Mouse (Mus musculus) G1E (cell line): ENCODE results near the gene Arhgap8. TPM values are rescaled to one million over a fixed set of nuclear protein-coding genes. Genes with fewer than 3 reads are reported as not detected.

Source experiments
- ATAC-seq: 2 replicates; pipeline ENCODE4 v1.8.0; 2016; ENCODE audit warnings: mild to moderate bottlenecking; ENCODE audit not compliant: insufficient number of reproducible peaks, poor library complexity, low FRiP score, severe bottlenecking; ENCODE audit errors: extremely low read depth
- DNase-seq: peaks from one replicate; pipeline ENCODE4 v3.0.0; 2012; ENCODE audit warnings: low spot score
- H3K27me3 ChIP-seq: 2 replicates; pipeline ENCODE4 v1.6.1; 2012; ENCODE audit warnings: mild to moderate bottlenecking, low read length, inconsistent platforms; ENCODE audit not compliant: insufficient read depth
- H3K36me3 ChIP-seq: replicated peaks from 2 replicates; pipeline ENCODE3; 2012; ENCODE audit warnings: mild to moderate bottlenecking, inconsistent platforms
- H3K4me1 ChIP-seq: 2 replicates; pipeline ENCODE4 v1.6.1; 2012; ENCODE audit warnings: low read depth, low read length, inconsistent platforms, mixed read lengths; ENCODE audit not compliant: insufficient read depth
- H3K4me3 ChIP-seq: 2 replicates; pipeline ENCODE4 v1.5.1; 2012; ENCODE audit warnings: low read depth, mild to moderate bottlenecking, inconsistent platforms, low read length, moderate library complexity, mixed read lengths
- H3K9me3 ChIP-seq: replicated peaks from 2 replicates; pipeline ENCODE4 v1.6.1; 2012; ENCODE audit warnings: inconsistent platforms
- CTCF ChIP-seq: IDR thresholded peaks from 2 replicates; pipeline ENCODE4 v1.5.1; 2012; ENCODE audit warnings: low read depth, low read length, inconsistent platforms, mixed read lengths
- GATA1 ChIP-seq: IDR thresholded peaks from 2 replicates; pipeline ENCODE4 v1.6.1; 2012; ENCODE audit warnings: borderline replicate concordance, low read length, inconsistent platforms, mixed read lengths
- GATA2 ChIP-seq: IDR thresholded peaks from 2 replicates; pipeline ENCODE4 v1.6.1; 2012; ENCODE audit warnings: low read depth, low read length, inconsistent platforms, borderline replicate concordance
- POLR2AphosphoS5 ChIP-seq: IDR thresholded peaks from 2 replicates; pipeline ENCODE4 v1.6.1; 2012; ENCODE audit warnings: low read depth, low read length, inconsistent platforms; ENCODE audit not compliant: insufficient replicate concordance
- TAL1 ChIP-seq: conservative IDR thresholded peaks from 2 replicates; pipeline ENCODE4 v1.6.1; 2012; ENCODE audit warnings: low read depth, low read length, inconsistent platforms, mixed read lengths
- polyA plus RNA-seq: library from polyadenylated mRNA; stranded (reverse); fragments of >175 nt; gene quantifications from 2 replicates; pipeline ENCODE4 v1.2.3, GENCODE M21; 2012
- total RNA-seq, 2 experiments: library from RNA; stranded (forward) in 1 of 2; stranded (reverse) in 1 of 2; fragments of 200-1000 nt in 1 of 2; fragments of >200 nt in 1 of 2; fragmentation: Nextera tagmentation in 1 of 2; gene quantifications; 2 replicates each; pipeline ENCODE4 v1.2.3; 2014 to 2017

The Arhgap8 gene
- total RNA-seq (2014; fragmentation: Nextera tagmentation) (not detected in 2 replicates), total RNA-seq (2017) (0.06 TPM in 1 of 2 replicates, not detected in the other), polyA plus RNA-seq (not detected in 2 replicates)

- Histone ChIP-seq H3K36me3 (no peaks in the 10 kb centered on the region), H3K4me3 (no peak within 1 kb of the TSS; the same call in 1 of the 2 replicates), H3K9me3 (peaks cover 62% of the 10 kb centered on the region), H3K27me3 (no peaks in the 10 kb centered on the region), H3K4me1 (no peaks in the 10 kb centered on the region)
- ATAC-seq, result no peak
- no peak for DNase-seq
- TF ChIP-seq TAL1, result no peak
- TF ChIP-seq GATA1, result no peak
- TF ChIP-seq GATA2, result no peak
- no peak for TF ChIP-seq POLR2AphosphoS5
- no peak for TF ChIP-seq CTCF
Observed at GRCm38 (mm10) chr15:84719791-84720190, at the start of gene Arhgap8. Gene Arhgap8 (plus strand): TSS chr15:84720052.

DNA sequence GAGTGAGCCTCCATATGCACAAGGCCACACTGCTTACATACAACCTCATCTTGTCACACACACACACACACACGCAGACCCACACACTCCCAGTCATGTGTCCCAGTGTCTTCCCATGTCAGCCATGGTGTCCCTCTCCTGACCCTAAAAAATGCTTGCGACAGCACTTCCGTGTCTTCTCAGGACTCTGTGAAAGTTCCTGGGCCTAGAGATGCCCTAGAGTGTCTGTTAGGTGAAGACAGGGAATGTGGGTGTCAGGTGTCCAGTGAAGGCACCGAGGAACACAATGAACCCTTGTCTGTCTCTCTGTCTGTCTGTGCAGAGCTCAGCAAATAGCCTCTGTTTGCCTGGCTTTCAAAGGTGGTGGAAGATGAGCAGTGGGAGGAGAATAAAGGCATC lies 49.2 kb upstream of the Arhgap8 start:
- DNase-seq (no peak), ATAC-seq (no peak)
- H3K36me3 ChIP-seq, result no peaks in the 10 kb centered on the region
- no peak overlapping the region for H3K4me3 ChIP-seq
- H3K4me1 ChIP-seq, result no peaks in the 10 kb centered on the region
- TF ChIP-seq CTCF, result no peak
- no peak for TF ChIP-seq GATA1
- TF ChIP-seq TAL1, result no peak
- TF ChIP-seq POLR2AphosphoS5, result no peak
- no peak for TF ChIP-seq GATA2
- H3K27me3 ChIP-seq, result no peaks in the 10 kb centered on the region
- H3K9me3 ChIP-seq, result peaks cover 91% of the 10 kb centered on the region

GRCm38 (mm10) chr15:84671401-84672307 lies 48.2 kb upstream of the Arhgap8 start:
- no peak for DNase-seq
- H3K9me3 ChIP-seq, result peaks cover 91% of the 10 kb centered on the region
- no peaks in the 10 kb centered on the region for H3K27me3 ChIP-seq
- TF ChIP-seq POLR2AphosphoS5 (no peak), GATA2 (no peak), TAL1 (no peak), GATA1 (no peak), CTCF (no peak)
- H3K4me3 ChIP-seq, result no peak overlapping the region
- no peak for ATAC-seq
- H3K36me3 ChIP-seq, result no peaks in the 10 kb centered on the region
- H3K4me1 ChIP-seq, result no peaks in the 10 kb centered on the region

DNA sequence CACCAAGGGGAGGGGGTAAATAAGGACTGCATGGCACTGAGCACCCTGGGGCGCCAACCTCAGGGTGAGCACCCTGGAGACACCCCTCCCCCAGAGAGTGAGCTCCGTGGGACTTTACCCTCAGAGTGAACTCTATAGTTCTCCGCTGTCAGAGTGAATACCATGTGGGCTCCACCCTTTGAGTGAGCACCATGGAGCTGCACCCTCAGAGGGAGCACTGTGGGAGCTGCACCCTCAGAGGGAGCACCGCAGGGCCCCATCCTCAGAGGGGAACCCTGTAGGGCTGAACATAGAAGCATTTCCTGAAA lies 47.6 kb upstream of the Arhgap8 start:
- no peak for DNase-seq
- no peak overlapping the region; the same call in 1 of the 2 replicates for H3K4me3 ChIP-seq
- ATAC-seq, result no peak
- H3K9me3 ChIP-seq, result peaks cover 90% of the 10 kb centered on the region
- H3K36me3 ChIP-seq, result no peaks in the 10 kb centered on the region
- no peaks in the 10 kb centered on the region for H3K27me3 ChIP-seq
- H3K4me1 ChIP-seq, result no peaks in the 10 kb centered on the region
- TF ChIP-seq POLR2AphosphoS5, result no peak
- TF ChIP-seq GATA2, result no peak
- no peak for TF ChIP-seq GATA1
- TF ChIP-seq CTCF, result no peak
- TF ChIP-seq TAL1, result no peak

GRCm38 (mm10) chr15:84672616-84673015 lies 47.2 kb upstream of the Arhgap8 start:
- DNase-seq (no peak), ATAC-seq (no peak)
- no peak overlapping the region; the same call in 1 of the 2 replicates for H3K4me3 ChIP-seq
- no peaks in the 10 kb centered on the region for H3K4me1 ChIP-seq
- TF ChIP-seq POLR2AphosphoS5, result no peak
- TF ChIP-seq CTCF, result no peak
- no peak for TF ChIP-seq GATA2
- TF ChIP-seq GATA1, result no peak
- no peak for TF ChIP-seq TAL1
- no peaks in the 10 kb centered on the region for H3K36me3 ChIP-seq
- H3K9me3 ChIP-seq, result peaks cover 90% of the 10 kb centered on the region
- H3K27me3 ChIP-seq, result no peaks in the 10 kb centered on the region

- Histone ChIP-seq H3K4me1 (no peaks in the 10 kb centered on the region), H3K9me3 (peaks cover 89% of the 10 kb centered on the region), H3K36me3 (no peaks in the 10 kb centered on the region), H3K4me3 (no peak overlapping the region), H3K27me3 (no peaks in the 10 kb centered on the region)
- TF ChIP-seq POLR2AphosphoS5, result no peak
- no peak for TF ChIP-seq GATA2
- no peak for TF ChIP-seq CTCF
- TF ChIP-seq GATA1, result no peak
- no peak for TF ChIP-seq TAL1
- no peak for DNase-seq
- no peak for ATAC-seq
Observed at GRCm38 (mm10) chr15:84674329-84675067, 45.4 kb upstream of the Arhgap8 start.
